Mouse (Mus musculus) central nervous system, embryonic 11.5 days (tissue): ENCODE data around the gene Megf9. TPM values are rescaled to one million over a fixed set of nuclear protein-coding genes. Genes with fewer than 3 reads are reported as not detected.

ENCODE experiments used
- polyA plus RNA-seq: library from polyadenylated mRNA; depleted of rRNA; stranded (reverse); fragments of >200 nt; gene quantifications from 2 replicates; pipeline ENCODE4 v1.2.3, GENCODE M21; 2012; rRNA removed

Megf9 gene
- polyA plus RNA-seq: 14.5 and 16.6 TPM in 2 replicates

DNA sequence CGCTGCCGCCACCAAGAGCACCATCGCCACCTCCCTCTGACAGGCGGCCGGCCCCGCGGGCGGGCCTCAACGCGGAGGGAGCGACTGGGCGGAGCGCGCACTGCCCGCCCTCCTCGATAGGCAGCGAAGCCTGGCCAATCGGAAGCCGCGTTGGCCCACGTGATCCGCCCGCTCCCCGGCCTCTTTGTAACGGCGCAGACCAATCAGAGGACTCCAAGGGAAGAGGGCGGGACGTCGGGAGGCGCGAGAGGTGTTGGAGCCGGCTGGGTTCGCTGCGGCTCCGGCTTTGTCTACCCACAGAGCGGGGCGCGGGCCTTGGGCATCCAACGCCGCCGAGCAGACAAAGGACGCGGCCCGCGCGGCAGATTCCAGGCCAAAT is at the start of gene Megf9:
TSS of gene Megf9 (minus strand) at position 105 of the 379 bp plus-strand sequence.

DNA sequence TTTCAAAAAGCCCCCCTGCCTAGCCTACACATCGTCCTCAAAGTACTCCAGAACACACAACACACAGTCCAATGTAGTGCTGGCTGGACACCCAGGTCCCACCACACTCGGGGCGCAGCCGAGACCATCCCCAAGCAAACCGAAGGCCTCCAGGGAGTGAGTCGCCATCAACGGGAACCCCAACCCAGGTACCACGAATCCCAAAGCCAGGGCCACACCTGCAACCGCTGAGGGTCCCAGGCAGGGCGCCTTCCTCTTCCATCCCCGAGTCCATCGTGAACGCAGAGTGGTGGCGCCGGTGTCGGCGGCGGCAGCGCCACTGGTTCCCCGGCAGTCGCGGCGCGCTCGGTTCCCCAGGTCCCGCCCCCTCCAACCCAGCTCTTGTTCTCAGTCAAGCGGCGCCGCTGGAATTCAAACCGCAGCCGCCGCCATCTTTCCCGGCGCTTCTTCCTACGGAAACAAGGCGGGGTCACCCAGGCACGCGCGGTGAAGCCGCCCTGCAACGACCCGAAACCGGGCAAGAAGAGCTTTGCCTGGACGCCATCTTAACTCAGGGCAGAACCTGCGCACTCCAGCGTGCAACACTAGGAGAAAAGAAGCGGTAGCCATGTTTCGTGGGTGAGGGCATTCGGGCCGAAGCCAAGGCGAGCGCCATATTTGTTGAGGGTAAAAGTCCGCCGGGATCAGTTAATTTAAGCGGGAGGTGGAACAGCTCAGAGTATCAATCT is 124.6 kb downstream of the Megf9 start, which contains the start of gene Cdk5rap2:
TSS of gene Cdk5rap2 (minus strand) at position 450 of the 728 bp plus-strand sequence.

Other genes with a start within 250 kb of the Megf9 start
- 23.2 and 122 TPM in 2 replicates for gene Cdk5rap2, start 124.6 kb downstream of the Megf9 start, polyA plus RNA-seq